ENCODE assay signal across 16 mouse cellular contexts in the genomic region with DNA sequence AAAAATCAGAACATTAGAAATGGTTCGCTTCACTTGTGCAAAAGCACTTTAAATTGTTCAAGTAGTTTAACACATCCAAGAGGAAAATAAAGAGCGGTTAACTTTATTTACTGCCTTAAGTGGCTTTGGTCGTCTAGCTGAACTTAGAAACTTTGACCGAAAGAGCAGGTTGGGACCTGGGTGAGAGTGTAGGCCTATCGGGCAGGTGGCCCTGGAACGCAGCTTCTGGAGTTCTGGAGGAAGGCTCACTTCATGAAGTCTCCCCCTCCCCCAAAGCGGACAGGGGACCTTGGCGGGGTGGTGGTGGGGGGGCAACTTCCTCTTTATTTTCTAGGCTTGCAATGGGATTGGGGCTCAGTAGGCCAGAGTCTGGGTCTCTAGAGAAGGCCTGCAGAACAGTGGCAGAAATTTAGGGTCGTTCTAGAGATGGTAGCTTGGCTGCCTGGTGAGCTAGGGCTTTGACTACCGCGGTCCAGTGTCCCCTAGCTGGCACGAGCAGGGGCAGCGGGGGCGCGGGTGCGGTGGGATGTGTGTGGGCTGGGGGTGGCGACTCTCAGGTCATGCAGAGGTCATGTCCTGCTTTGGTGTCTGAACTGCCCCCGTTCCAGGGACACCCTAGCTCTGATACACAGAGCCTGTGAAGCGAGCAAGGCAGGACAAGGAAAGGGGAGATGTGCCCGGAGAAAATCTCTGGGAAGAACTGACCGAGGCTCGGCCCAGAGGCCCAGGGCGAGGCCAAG. TPM values are rescaled to one million over a fixed set of nuclear protein-coding genes. Genes with fewer than 3 reads are reported as not detected.
DNase-seq lines count a peak whose midpoint lies in the region; ATAC-seq and TF ChIP-seq lines count a peak whose summit lies in the region.
"Had no signal": no experiment of that assay in that cellular context is flagged by ENCODE, and none has a peak within 500 bp of the region (broad histone marks: within the 10 kb centered on the region; RNA-seq: fewer than 3 reads in every experiment).

No protein-coding gene starts in this region.

- H3K27ac ChIP-seq in lung, embryonic 15.5 days, result no peak overlapping the region
- H3K27ac ChIP-seq in lung, postnatal 0 days (ENCODE audit: low read length), result no peak overlapping the region
- H3K27ac ChIP-seq in forebrain, embryonic 13.5 days, result no peak overlapping the region
- H3K27ac ChIP-seq in limb, embryonic 11.5 days (replicated peaks; ENCODE audit: low read depth, low read length), result no peak overlapping the region
- H3K27ac ChIP-seq in neural tube, embryonic 15.5 days (replicated peaks), result 0 out of 2 replicates have a peak overlapping the region, but pooled peaks have one; percentile 10
- H3K27ac ChIP-seq: stomach, postnatal 0 days had no signal

- H3K4me2 ChIP-seq in lung, embryonic 15.5 days, result no peak overlapping the region
- no peak overlapping the region for H3K4me2 ChIP-seq in lung, postnatal 0 days (replicated peaks; ENCODE audit: low read depth, low read length)
- H3K4me2 ChIP-seq in forebrain, embryonic 13.5 days, result peak overlapping the region; percentile 18; the same call in 1 of the 2 replicates
- H3K4me2 ChIP-seq in limb, embryonic 11.5 days (ENCODE audit: low read depth, severe bottlenecking), result peak overlapping the region; percentile 12; the same call in 1 of the 2 replicates
- peak overlapping the region; percentile 2 for H3K4me2 ChIP-seq in neural tube, embryonic 15.5 days

- 3% methylated on average over 21 of the region's 23 CpGs for WGBS in lung, embryonic 15.5 days
- 3% methylated on average over 23 of the region's 23 CpGs for WGBS in lung, postnatal 0 days
- WGBS in forebrain, embryonic 13.5 days, result under 1% methylated on average over 23 of the region's 23 CpGs
- WGBS in limb, embryonic 11.5 days, result 1% methylated on average over 23 of the region's 23 CpGs
- 2% methylated on average over 23 of the region's 23 CpGs for WGBS in neural tube, embryonic 15.5 days

- DNase-seq in lung, postnatal 0 days (ENCODE audit: low spot score), result no peak
- DNase-seq in limb, embryonic 11.5 days (ENCODE audit: low spot score), result peak; percentile 73
- no peak for DNase-seq in liver
- no peak for DNase-seq in frontal cortex, postnatal 14 days (ENCODE audit: low spot score in 2 of 2)
- DNase-seq in layer of hippocampus, postnatal 10 days (ENCODE audit: low spot score in 2 of 2), result no peak
- DNase-seq: kidney, adult 8-10 months; right cerebral cortex, adult 18-20 months had no signal

- H3K9me3 ChIP-seq in lung, embryonic 15.5 days, result no peaks in the 10 kb centered on the region
- H3K9me3 ChIP-seq in lung, postnatal 0 days (ENCODE audit: low read length), result no peaks in the 10 kb centered on the region
- H3K9me3 ChIP-seq in forebrain, embryonic 13.5 days (replicated peaks), result no peaks in the 10 kb centered on the region
- H3K9me3 ChIP-seq in limb, embryonic 11.5 days (ENCODE audit: control insufficient read depth, low read length), result no peaks in the 10 kb centered on the region
- H3K9me3 ChIP-seq in neural tube, embryonic 15.5 days (replicated peaks), result no peaks in the 10 kb centered on the region

- peaks cover 88% of the 10 kb centered on the region for H3K27me3 ChIP-seq in lung, embryonic 15.5 days
- H3K27me3 ChIP-seq in lung, postnatal 0 days (replicated peaks; ENCODE audit: insufficient read depth, low read length), result peaks cover 81% of the 10 kb centered on the region
- peaks cover 86% of the 10 kb centered on the region for H3K27me3 ChIP-seq in forebrain, embryonic 13.5 days
- H3K27me3 ChIP-seq in limb, embryonic 11.5 days (ENCODE audit: control insufficient read depth, insufficient read depth, low read length), result peaks cover 76% of the 10 kb centered on the region
- peaks cover 78% of the 10 kb centered on the region for H3K27me3 ChIP-seq in neural tube, embryonic 15.5 days (replicated peaks)

- no peaks in the 10 kb centered on the region for H3K36me3 ChIP-seq in lung, embryonic 15.5 days
- H3K36me3 ChIP-seq in lung, postnatal 0 days (ENCODE audit: insufficient read depth, low read length), result no peaks in the 10 kb centered on the region
- no peaks in the 10 kb centered on the region for H3K36me3 ChIP-seq in forebrain, embryonic 13.5 days (ENCODE audit: poor library complexity, severe bottlenecking)
- H3K36me3 ChIP-seq in limb, embryonic 11.5 days (ENCODE audit: control insufficient read depth, insufficient read depth, low read length), result no peaks in the 10 kb centered on the region
- no peaks in the 10 kb centered on the region for H3K36me3 ChIP-seq in neural tube, embryonic 15.5 days

- TF ChIP-seq CTCF in lung, postnatal 0 days (IDR thresholded peaks at IDR 0.05), result no peak

- H3K9ac ChIP-seq in lung, embryonic 15.5 days, result no peak overlapping the region
- no peak overlapping the region for H3K9ac ChIP-seq in lung, postnatal 0 days (replicated peaks; ENCODE audit: low read depth)
- no peak overlapping the region for H3K9ac ChIP-seq in forebrain, embryonic 13.5 days
- H3K9ac ChIP-seq in limb, embryonic 11.5 days (ENCODE audit: low read length), result no peak overlapping the region
- no peak overlapping the region for H3K9ac ChIP-seq in neural tube, embryonic 15.5 days (replicated peaks)

- no peaks in the 10 kb centered on the region for H3K4me1 ChIP-seq in lung, embryonic 15.5 days
- no peaks in the 10 kb centered on the region for H3K4me1 ChIP-seq in lung, postnatal 0 days (ENCODE audit: insufficient read depth, low read depth, low read length)
- peaks cover 5% of the 10 kb centered on the region; the same call in 1 of the 2 replicates for H3K4me1 ChIP-seq in forebrain, embryonic 13.5 days
- H3K4me1 ChIP-seq in limb, embryonic 11.5 days (ENCODE audit: control insufficient read depth, insufficient read depth, low read length), result peaks cover 11% of the 10 kb centered on the region
- H3K4me1 ChIP-seq in neural tube, embryonic 15.5 days, result 0 out of 2 replicates have a peak, but pooled peaks cover 7% of the 10 kb centered on the region

- no peak overlapping the region for H3K4me3 ChIP-seq in lung, embryonic 15.5 days
- no peak overlapping the region for H3K4me3 ChIP-seq in lung, postnatal 0 days (ENCODE audit: low read depth, low read length)
- peak overlapping the region; percentile 10; the same call in 1 of the 2 replicates for H3K4me3 ChIP-seq in forebrain, embryonic 13.5 days
- no peak overlapping the region for H3K4me3 ChIP-seq in limb, embryonic 11.5 days (ENCODE audit: low read depth, low read length)
- peak overlapping the region; percentile 9; the same call in 1 of the 2 replicates for H3K4me3 ChIP-seq in neural tube, embryonic 15.5 days (replicated peaks)

- no peak for TF ChIP-seq EP300 in lung, postnatal 0 days (IDR thresholded peaks at IDR 0.05)

- 0 out of 2 replicates have a peak, but pooled peaks have one; percentile 11 for ATAC-seq in lung, embryonic 15.5 days (ENCODE audit: borderline replicate concordance, extremely low read depth, low FRiP score, low TSS enrichment)
- no peak for ATAC-seq in lung, postnatal 0 days
- no peak; the same call in 1 of the 2 replicates for ATAC-seq in forebrain, embryonic 13.5 days
- peak; percentile 20; the same call in 1 of the 2 replicates for ATAC-seq in limb, embryonic 11.5 days (ENCODE audit: insufficient number of reproducible peaks, low FRiP score, low TSS enrichment, low read depth)
- no peak for ATAC-seq in neural tube, embryonic 15.5 days (ENCODE audit: low FRiP score)

RNA-seq across cellular contexts. Expression of a gene that starts 0.6 kb away (rescaled TPM):
- polyA plus RNA-seq in lung, embryonic 15.5 days (2015; fragmentation: Nextera tagmentation; extraction: Ambion mirVana), result not detected in 2 replicates
- not detected in 2 replicates for polyA plus RNA-seq in lung, postnatal 0 days (2015; fragmentation: Nextera tagmentation; extraction: Ambion mirVana)
- 3.7 and 10.3 TPM in 2 replicates for polyA plus RNA-seq in forebrain, embryonic 13.5 days (2015; fragmentation: Nextera tagmentation; extraction: Ambion mirVana)
- not detected in 2 replicates for polyA plus RNA-seq in limb, embryonic 11.5 days (2014; fragmentation: Nextera tagmentation; extraction: Ambion mirVana)
- 6.9 and 7.0 TPM in 2 replicates for polyA plus RNA-seq in neural tube, embryonic 15.5 days (2015; fragmentation: Nextera tagmentation; extraction: Ambion mirVana)
- total RNA-seq in layer of hippocampus, postnatal 10 days (2021), result not detected
- total RNA-seq: layer of hippocampus, postnatal 25 days; megakaryocyte-erythroid progenitor cell, adult 5-6 weeks had no signal
- polyA plus RNA-seq: CD4-positive, CD25-positive, alpha-beta regulatory T cell, adult 4 months; heart, postnatal 0 days; liver, embryonic 16.5 days; stomach, postnatal 0 days had no signal

Comparison
In these comparisons a context has a peak if more than half of its experiments do, and no peak if none do; other contexts are left out.
1. ATAC-seq: peak in lung, embryonic 15.5 days (single experiment) and limb, embryonic 11.5 days (single experiment); none in lung, postnatal 0 days (single experiment), forebrain, embryonic 13.5 days (single experiment) and neural tube, embryonic 15.5 days (single experiment).
2. H3K4me2 ChIP-seq: peak in forebrain, embryonic 13.5 days (single experiment), limb, embryonic 11.5 days (single experiment) and neural tube, embryonic 15.5 days (single experiment); none in lung, embryonic 15.5 days (single experiment) and lung, postnatal 0 days (single experiment).
3. H3K4me3 ChIP-seq: peak in forebrain, embryonic 13.5 days (single experiment) and neural tube, embryonic 15.5 days (single experiment); none in lung, embryonic 15.5 days (single experiment), lung, postnatal 0 days (single experiment) and limb, embryonic 11.5 days (single experiment).